Mouse (Mus musculus): ENCODE results near the gene Igfbp4. TPM values are rescaled to one million over a fixed set of nuclear protein-coding genes. Genes with fewer than 3 reads are reported as not detected.

The Igfbp4 gene
- total RNA-seq, 2 experiments from 2014 or later = 86.1 to 94.9 TPM

DNA sequence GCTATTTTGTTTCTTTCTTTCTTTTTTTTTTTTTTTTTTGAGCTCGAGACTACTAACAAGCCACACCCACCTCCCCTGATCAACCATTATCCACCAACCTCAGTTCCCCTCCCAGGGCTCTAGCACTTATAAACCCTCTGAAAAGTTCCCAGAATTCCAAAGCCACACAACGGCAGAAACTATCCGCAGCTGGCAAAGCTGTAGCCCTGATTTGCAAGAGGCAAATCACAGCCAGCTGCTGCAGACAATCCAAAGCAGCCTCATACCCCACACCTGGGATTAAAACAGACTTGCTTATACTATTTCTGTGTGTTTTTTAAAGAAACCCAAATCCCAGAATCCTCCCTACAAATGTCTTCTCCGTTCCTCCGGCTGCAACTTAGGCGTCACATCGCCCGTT is 36.8 kb downstream of the Igfbp4 start:
- no peak for DNase-seq (ENCODE audit: extremely low spot score in 1 of 2, low spot score in 1 of 2)

DNA sequence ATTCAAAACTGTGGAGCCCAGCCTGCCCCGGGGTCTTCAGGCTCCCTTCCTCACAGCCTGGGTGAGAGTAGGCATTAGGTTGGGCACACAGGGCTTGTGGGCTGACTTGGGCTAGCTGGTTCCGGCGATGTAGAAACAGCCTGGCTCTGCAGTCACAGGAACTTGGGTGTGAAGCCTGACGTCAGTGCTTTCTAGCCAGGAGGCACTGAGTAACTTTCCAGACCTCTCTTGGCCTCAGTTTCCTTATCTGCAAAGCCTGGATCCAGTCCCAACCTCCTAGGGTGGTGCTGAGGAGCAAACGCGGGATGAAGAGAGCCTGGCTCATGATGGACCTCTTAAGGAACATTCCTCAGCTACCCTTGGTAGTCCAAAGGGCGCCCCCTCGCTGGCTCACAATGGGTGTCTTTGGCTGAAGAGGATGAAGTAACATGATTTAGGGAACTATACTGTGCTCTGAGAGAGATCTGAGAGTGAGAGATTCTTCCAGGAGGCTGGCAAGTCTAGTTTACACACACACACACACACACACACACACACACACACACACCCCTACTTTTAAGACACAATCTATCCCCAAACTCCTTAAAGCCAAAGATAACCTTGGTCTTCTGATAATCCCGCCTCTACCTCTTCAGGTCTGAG is 40.0 kb downstream of the Igfbp4 start:
- no peak for DNase-seq (ENCODE audit: extremely low spot score in 1 of 2, low spot score in 1 of 2)

DNA sequence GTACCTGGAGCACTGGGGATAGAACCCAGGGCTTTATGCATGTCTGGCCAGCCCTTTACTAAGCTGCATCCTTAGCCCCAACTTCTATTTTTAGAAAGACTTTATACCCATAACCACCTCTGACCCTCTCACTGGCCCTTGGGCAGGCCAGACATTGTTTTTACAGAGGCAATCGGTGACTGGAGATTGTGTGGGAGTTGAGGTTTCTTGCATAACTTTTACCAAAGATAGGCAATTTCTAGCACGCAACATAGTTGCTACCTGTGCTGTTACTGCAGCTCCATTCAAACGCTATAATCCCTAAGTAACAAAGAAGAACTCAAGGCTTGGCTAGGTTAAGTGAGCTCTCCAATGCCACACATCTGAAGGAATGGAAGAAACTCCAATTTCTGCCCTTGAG is 40.5 kb downstream of the Igfbp4 start:
- DNase-seq (ENCODE audit: extremely low spot score in 1 of 2, low spot score in 1 of 2) = no peak

DNA sequence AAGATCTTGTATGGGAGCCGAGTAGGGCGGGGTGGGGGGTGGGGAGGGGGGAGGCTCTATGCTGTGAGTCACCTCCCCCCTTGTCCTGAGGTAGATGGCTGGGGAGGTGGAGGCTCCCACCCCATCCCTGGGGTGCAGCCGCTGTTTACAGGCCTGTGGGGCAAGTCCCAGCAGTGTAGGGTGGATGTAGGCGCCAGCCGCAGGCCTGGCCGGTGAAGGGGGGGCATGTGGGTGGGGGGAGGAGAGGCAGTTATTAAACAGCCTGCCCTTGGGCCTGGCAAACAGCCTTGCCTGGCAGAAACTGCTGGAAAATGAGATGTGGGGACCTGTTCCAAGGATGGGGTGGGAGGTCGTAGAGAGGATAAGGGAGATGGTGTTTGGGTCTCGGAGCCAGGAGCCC is 41.1 kb downstream of the Igfbp4 start:
- no peak for DNase-seq (ENCODE audit: extremely low spot score in 1 of 2, low spot score in 1 of 2)

DNA sequence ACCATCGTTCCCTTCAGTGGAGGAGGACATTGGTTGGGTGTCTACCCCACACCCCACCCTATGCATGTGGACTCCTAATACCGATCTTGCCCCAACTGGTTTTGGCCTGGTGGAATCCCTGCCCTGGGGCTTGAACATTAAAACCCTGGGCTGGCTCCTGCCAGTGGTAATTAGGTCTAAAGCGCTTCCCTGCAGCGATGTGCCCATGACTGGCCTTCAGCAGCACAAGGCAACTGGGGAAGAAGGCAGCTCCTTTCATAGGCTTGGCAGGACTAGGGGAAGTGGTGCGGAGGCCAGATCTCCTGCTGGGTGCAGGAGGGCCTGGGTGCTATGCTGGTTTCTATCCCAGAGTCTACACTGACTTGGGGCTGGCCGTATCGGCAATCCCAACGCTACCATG is 42.5 kb downstream of the Igfbp4 start:
- no peak for DNase-seq (ENCODE audit: extremely low spot score in 1 of 2, low spot score in 1 of 2)

DNA sequence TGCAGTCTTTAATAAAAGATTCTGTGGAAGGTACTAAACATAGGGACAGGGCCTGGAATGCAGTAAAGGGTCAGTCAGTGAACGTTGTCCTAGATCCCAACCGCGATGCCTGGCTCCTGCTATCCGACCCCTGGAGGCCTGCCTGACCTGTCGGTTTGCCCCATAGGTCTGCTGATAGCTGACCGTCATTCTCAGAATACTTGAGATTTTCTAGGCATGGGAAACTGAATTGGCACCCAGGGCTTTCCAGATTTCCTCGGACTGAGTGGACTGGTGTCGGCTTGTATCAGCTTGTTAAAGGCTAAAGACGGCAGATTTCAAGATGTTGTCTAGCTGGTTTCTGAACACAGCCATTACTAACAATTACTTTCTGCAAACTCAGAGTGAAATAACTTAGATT is 43.3 kb downstream of the Igfbp4 start:
- no peak for DNase-seq (ENCODE audit: extremely low spot score in 1 of 2, low spot score in 1 of 2)

DNA sequence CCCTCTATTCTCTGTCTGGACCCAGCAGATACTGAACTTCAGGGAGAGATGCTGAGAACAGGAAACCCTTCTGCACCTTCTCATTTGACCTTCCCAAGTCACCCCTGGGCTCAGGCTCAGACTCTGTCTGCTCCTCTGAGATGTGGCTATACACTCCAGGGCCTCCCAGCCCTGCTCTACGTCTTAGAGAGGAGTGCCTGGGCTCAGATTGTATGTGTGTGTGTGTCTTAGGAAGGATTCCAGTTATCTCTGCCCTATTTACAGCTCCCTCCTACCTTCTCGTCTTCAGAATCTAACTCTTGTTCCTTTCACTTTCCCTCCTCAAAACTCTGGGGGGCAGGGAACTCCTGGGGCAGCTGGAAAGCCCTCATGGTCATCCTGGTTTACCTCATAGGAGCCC is 47.4 kb downstream of the Igfbp4 start:
- no peak for DNase-seq (ENCODE audit: extremely low spot score in 1 of 2, low spot score in 1 of 2)

DNA sequence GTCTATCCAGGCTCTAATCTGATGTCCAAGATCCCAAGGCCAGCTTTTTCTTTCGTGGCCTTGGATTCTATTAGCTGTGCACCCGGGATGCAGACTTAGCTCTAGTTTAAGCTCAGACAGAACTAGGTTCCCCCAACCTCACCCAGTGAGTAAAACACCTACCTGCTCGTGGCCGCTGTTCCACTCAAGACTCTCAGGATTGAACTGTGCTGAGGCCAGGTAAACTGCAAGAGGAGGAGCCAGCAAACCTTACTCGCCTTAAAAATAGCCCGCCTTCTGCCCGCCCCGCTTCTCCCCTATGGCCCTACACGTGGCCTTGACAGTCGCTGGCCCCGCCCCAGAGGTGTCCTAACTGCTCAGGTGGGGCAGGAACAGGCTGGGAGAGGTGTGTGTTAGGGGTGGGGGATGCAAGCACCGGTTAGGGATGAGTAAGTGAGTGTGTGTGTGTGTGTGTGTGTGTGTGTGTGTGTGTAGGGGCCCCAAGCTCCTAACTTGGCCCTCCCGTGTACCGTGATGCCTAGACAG is 48.1 kb downstream of the Igfbp4 start, which contains the start of gene Tns4:
TSS of gene Tns4 (minus strand) at position 230 of the 525 bp plus-strand sequence.
- no peak for DNase-seq (ENCODE audit: extremely low spot score in 1 of 2, low spot score in 1 of 2)

DNA sequence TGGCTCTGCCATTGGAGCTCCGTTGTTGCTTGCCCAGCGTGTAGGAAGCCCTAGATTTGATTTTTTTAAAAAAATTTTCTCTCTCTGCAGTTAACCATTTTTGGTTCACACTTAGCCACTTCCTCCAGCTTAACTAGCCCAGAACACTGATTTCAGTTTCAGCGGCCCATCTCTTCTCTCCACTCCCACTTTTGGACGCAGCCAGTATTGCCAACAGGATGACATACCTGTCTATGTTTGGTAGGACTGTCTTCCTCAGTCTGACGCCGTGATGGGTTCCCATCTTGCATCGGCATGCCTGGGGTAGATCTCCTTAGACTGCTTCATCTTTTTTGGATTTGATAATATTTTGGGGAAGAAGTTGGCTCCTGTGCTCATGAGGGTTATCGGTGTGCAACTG is 49.3 kb downstream of the Igfbp4 start:
- DNase-seq (ENCODE audit: extremely low spot score in 1 of 2, low spot score in 1 of 2) = no peak

DNA sequence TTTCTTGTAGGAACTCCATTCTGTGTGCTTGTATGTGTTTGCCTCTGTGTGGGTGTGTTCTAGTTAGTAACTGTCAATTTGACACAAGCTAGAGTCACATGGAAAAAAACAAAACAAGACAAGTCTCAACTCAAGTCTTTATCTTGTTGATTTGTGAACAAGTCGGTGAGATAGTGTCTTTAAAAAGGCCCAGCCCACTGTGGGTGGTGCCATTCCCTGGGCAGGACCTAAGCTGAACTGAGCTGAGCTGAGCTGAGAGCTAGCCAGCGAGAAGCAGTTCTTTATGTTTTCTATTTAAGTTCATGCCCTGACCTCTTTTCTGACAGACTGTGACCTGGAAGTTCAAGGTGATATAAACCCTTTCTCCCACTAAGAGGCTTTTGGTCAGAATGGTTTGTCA is 50.6 kb downstream of the Igfbp4 start:
- DNase-seq (ENCODE audit: extremely low spot score in 1 of 2, low spot score in 1 of 2) = no peak

DNA sequence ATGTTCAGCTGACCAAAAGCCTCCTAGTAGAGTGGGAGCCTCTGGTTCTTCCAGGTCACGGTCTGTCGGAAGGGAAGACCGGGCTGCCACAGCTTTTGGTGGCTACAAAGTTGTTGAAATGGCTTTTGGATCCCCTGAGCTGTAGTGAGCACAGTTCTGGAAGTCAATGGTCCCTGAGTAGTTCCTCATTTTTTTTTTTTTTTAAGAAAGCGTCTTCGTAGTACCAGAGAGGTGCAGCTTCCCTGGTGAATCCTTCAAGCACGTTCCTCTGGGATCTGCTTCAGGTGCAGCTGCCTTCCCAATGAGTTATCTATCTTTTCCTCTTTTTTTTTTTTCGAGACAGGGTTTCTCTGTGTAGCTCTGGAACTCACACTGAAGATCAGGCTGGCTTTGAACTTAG is 52.7 kb downstream of the Igfbp4 start:
- no peak for DNase-seq (ENCODE audit: extremely low spot score in 1 of 2, low spot score in 1 of 2)

DNA sequence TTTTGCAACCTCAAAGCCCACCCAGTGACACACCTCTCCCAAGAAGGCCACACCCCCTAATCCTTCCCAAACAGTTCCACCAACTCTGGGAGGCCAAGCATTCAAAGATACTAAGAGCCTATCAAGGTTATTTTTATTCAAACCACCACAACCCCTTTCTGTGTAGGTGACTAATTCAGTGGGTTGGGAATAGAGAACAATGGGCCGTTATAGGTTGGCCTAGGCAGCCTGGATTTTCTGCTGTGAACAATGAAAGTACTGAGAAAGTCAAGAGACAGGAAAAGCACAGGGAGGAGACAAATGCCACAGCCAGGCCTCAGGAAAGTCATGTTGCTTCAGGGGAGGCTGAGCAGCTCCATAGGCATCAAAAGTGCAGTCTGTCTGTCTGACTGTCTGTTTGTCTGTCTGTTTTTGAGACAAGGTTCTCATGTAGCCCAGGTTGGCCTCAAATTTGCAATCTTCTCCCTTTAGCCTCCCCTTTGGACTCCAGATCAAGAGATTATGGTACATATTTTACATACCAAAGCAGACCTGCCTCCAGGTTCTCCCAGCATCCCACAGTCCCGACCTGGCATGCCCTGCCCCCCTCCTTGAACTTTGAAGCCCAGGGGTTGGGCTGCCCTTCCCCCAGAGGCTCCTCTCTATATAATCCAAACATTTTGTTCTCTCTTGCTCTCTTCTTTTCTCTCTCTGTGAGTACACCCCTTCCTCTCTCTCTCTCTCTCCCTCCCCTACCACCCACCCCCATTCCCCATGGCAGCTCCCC is 54.0 kb downstream of the Igfbp4 start:
- DNase-seq (ENCODE audit: extremely low spot score in 1 of 2, low spot score in 1 of 2) = no peak

DNA sequence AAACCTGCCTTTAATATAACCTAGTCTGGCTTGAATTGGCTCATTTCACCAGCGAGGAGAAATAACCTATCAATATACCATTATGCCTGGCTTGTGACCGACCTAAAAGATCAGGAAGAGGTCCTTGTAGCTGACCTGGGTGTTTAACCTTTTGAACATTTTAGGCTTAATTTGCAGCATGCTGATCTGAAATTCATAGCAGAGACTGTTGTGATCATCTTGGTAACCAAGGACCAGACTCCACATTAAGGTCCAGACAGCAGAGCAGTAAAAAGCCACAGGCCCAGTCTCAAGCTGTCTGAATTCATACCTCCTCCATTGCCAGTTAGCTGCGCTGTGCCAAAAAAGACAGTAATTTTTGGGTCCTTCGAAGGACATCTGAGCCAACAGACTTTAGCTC is 54.7 kb downstream of the Igfbp4 start:
- no peak for DNase-seq (ENCODE audit: extremely low spot score in 1 of 2, low spot score in 1 of 2)

DNA sequence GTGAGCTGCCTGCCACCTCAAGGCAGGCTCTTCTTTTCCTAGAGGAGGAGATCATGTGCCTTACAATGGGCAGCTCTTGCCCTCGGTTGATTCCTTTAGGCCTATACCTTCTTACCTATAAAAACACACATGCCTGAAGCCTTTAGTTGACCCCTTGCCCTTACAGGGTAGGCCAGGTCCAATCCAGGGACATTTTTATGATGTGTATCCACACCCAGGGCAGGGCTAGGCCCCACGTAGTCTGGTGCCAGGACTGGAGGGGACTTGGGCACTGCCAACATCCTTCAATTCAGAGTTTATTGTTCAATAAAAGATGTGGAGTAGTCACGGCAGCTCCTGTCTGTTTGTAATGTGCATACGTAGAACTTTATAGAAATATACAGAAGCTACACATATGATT is 55.4 kb downstream of the Igfbp4 start:
- no peak for DNase-seq (ENCODE audit: extremely low spot score in 1 of 2, low spot score in 1 of 2)

DNA sequence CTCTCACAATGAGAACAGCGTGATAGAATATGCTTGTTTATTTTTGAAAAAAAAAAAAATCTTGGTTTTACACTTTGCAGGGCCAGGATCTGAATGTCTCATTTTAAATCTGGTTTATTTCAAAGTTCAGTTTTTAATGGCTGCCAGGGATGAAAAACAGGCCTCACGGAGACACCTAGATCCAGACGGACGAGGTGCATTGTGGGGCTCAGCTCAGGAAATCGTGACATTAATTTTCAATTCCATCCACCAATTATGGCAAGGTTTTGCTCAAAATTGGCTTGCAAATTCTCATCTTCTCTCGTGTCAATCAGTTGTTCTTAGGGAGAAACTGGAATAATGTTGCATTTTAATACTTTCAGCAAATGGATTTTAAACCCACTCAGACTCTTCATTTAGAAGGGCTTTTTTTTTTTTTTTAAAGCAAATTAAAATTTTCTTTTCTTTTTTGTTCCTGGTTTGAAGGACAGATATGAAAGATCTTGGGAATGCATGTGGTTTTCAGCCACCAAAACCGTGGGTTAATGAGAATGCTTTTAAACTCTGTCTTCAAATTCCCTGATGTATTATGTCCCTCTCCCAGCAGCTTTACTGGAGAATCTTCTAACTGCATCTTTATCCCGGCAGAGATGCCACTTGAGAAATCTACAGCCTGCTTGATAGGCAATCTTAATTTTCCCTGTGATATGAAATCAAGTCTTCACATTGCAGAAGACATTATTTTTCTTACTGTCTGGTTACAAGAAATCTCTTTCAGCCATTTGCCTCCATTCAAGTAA is 56.1 kb downstream of the Igfbp4 start:
- DNase-seq (ENCODE audit: extremely low spot score in 1 of 2, low spot score in 1 of 2) = no peak

DNA sequence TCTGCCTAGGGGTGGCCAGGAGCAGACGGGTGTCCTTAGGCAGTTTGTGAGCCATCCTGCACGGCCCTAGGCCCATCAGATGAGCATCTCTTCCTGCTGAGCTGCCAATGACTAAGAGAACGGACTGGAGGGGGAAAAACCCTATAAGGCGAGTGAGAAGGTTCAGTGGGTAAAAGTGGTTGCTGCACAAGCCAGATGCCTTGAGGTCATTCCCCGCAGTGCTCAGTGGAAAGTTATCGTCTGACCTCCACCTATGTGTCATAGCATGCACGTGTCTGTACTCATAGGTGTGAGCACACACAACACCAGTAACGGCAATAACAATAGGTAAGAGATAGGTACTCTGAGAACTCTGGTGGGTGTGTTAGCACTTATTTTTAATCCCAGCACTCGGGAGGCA is 57.9 kb downstream of the Igfbp4 start:
- no peak for DNase-seq (ENCODE audit: extremely low spot score in 1 of 2, low spot score in 1 of 2)

DNA sequence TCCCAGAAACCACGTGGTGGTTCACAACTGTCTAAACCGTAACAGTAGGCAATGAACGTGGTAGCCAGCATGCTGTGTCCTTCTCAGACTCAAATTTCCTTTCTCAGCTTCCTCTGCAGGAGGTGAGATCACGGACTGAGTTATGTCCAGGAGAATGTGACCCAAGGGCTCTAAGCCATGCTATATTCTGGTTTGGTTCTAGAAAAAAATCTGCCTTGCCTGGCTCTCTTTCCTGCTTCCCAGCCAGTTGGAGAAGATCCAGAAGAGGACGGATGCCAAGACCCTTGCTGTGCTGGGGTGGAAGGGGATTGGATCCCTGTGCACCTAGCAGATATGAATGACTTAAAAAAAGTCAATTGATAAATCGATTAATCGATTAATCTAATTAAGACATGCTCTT is 58.5 kb downstream of the Igfbp4 start:
- DNase-seq (ENCODE audit: extremely low spot score in 1 of 2, low spot score in 1 of 2) = no peak

DNA sequence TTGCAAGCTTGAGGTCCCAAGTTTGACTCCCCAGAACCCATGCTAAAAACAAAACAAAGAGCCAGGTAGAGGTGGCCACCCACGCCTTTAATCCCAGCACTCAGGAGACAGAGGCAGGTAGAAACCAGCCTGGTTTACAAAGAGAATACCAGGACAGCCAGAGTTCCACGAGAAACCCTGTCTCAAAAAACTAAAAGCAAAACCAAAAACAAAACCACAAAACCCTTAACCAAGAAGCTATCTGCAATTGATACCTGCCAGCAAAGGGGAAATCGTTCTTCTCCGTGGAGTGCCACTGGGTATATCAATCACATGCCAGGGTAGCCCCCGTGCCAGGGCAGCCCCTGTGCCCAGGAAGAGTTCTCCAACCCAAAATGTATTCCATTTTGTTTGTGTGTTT is 59.2 kb downstream of the Igfbp4 start:
- DNase-seq (ENCODE audit: extremely low spot score in 1 of 2, low spot score in 1 of 2) = no peak

DNA sequence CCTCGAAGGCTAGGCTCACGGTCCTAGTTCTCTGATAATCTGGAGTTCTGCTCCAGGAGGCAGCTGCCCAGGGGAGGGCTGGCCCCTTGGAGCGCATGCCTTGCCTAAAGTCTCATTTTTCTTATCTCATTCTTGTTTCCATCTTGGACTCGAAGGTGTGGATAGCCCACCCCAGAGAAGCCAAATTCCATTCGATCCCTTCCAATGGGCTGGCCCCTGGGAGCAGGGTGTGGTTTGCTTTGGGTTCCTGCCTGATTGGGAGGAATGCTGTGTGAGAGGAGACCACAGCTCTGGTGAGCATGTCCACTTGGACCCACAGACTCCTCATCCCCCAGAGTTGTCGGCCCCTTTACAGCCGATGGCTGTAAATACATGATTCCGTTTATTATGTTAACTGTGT is 60.6 kb downstream of the Igfbp4 start:
- no peak for DNase-seq (ENCODE audit: extremely low spot score in 1 of 2, low spot score in 1 of 2)

DNA sequence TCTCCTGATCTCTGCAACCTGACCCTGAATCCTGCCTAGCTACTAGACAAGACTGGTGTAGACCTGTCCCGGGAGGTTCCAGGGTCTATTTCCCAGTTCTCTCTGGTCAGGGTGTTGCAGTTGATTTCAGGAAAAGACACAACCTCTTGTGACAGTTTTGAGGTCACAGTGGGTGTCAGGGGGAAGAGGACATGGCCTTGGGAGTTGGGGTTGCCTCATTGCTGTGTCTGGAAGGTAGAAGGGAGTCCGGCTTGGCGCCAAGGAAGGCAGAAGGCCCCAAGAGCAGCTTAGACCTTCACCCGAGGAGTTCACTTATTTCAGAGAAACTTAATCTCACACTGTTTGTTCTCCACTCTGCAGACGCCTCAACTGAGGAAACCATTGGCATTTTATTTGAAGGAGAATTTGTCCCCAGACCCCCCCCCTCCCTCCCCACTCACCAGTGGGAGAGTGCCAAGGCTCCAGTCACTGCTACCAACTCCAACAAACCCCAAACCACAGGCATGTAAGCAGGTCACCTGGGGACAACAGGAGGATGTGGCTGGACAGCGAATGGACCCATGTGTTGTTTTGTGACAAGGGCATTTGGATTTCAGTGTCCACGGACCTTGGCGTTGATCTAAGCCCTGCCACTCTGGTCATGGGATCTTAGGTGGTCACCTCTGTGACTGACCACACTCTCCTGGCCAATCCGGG is 61.7 kb downstream of the Igfbp4 start:
- no peak for DNase-seq (ENCODE audit: extremely low spot score in 1 of 2, low spot score in 1 of 2)
